Mouse (Mus musculus): ENCODE measurements around the gene Gm49361. TPM values are rescaled to one million over a fixed set of nuclear protein-coding genes. Genes with fewer than 3 reads are reported as not detected.
"Not testable (repeated sequence)": the region's sequence is repeated elsewhere in the genome, so short reads cannot be mapped to it uniquely, and the experiment has no call there.

Gm49361 gene
- total RNA-seq, 2 experiments from 2014 or later, result 0.92 to 4.6 TPM

- DNase-seq (ENCODE audit: extremely low spot score in 1 of 2, low spot score in 1 of 2), result no peak
Measured at GRCm38 (mm10) chr14:57694246-57694645, 51.7 kb downstream of the Gm49361 start.

DNA sequence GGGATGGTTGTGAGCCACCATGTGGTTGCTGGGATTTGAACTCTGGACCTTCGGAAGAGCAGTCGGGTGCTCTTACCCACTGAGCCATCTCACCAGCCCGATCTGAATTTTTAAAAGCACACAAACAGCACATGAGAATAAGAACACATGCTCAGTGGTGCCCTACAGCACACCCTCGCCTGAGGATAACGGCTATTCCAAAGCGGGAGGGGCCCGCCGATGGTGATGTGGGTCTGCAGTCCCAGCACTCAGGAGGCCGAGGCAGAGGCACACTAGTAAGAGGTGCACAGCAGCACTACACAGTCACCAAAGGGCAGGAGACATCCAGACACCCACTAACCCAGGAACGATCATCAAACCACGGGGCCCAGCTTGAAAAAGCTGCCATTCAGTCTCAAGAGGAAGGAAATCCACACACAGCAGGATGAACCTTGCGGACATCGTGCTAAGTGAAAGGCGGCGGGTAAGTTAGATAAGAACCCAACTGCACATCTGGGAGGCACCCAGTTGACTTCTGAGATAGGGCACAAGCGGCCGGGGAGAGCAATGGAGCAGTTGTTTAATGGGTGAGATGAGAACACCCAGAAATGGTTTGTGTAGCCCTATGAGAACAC is 53.3 kb downstream of the Gm49361 start:
- no peak for DNase-seq (ENCODE audit: extremely low spot score in 1 of 2, low spot score in 1 of 2)

GRCm38 (mm10) chr14:57691316-57691715 is 54.6 kb downstream of the Gm49361 start:
- DNase-seq (ENCODE audit: extremely low spot score in 1 of 2, low spot score in 1 of 2), result no peak

- no peak for DNase-seq (ENCODE audit: extremely low spot score in 1 of 2, low spot score in 1 of 2)
Measured at GRCm38 (mm10) chr14:57690681-57691080, 55.2 kb downstream of the Gm49361 start.

GRCm38 (mm10) chr14:57688066-57688465 is 57.8 kb downstream of the Gm49361 start:
- not testable (repeated sequence) for DNase-seq (ENCODE audit: extremely low spot score in 1 of 2, low spot score in 1 of 2)

- DNase-seq (ENCODE audit: extremely low spot score in 1 of 2, low spot score in 1 of 2), result no peak
Measured at GRCm38 (mm10) chr14:57687441-57687840, 58.5 kb downstream of the Gm49361 start.

- no peak for DNase-seq (ENCODE audit: extremely low spot score in 1 of 2, low spot score in 1 of 2)
Measured at GRCm38 (mm10) chr14:57686647-57687046, 59.3 kb downstream of the Gm49361 start.

- DNase-seq (ENCODE audit: extremely low spot score in 1 of 2, low spot score in 1 of 2), result peak in 1 of 2 experiments; percentile 73
Measured at GRCm38 (mm10) chr14:57684579-57684978, 61.3 kb downstream of the Gm49361 start.

- DNase-seq (ENCODE audit: extremely low spot score in 1 of 2, low spot score in 1 of 2), result no peak
Measured at GRCm38 (mm10) chr14:57682751-57683150, 63.2 kb downstream of the Gm49361 start.

DNA sequence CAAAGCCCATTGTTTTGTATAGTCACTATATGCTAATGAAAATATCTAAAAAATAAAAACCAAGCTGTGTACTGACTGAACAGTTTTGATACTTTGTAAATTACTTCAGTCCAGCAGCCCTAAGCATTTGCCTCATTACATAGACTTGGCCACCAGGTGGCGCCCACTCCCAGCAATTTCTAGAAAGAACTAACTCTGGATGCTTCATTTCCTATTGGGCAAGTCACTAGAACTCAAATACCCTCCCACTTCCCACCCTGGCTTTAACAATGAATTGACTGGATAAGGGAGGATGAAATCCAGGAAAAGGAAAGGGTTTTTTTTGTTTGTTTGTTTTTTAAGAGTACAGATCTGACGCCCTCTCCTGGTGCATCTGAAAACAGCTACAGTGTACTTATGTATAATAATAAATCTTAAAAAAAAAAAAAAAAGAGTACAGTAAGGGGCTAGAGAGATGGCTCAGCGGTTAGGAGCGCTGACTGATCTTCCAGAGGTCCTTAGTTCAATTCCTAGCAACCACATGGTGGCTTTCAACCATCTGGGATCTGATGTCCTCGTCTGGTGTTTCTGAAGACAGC is 65.9 kb downstream of the Gm49361 start:
- peak; percentile 85 to 94 for DNase-seq (ENCODE audit: extremely low spot score in 1 of 2, low spot score in 1 of 2)

- no peak for DNase-seq (ENCODE audit: extremely low spot score in 1 of 2, low spot score in 1 of 2)
Measured at GRCm38 (mm10) chr14:57679523-57679922, 66.4 kb downstream of the Gm49361 start.

DNA sequence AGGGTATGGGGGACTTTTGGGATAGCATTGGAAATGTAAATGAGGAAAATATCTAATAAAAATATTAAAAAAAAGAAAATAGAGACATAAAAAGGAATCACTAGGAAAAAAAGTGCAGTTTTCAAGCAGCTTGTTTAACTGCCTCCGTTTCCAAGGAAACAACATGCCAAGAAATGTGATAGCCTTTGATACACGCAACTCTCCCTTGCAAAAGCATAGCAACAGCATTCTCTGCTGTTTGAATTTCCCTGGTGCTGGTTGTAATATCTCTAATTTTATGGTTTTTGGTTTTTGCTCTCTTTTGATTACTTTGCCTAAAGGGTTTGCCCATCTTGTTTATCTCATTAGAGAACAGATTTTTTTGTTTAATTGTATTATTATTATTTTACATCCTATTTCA is 70.4 kb downstream of the Gm49361 start:
- no peak for DNase-seq (ENCODE audit: extremely low spot score in 1 of 2, low spot score in 1 of 2)

GRCm38 (mm10) chr14:57665628-57665950 is 80.3 kb downstream of the Gm49361 start:
- no peak for DNase-seq (ENCODE audit: extremely low spot score in 1 of 2, low spot score in 1 of 2)

DNA sequence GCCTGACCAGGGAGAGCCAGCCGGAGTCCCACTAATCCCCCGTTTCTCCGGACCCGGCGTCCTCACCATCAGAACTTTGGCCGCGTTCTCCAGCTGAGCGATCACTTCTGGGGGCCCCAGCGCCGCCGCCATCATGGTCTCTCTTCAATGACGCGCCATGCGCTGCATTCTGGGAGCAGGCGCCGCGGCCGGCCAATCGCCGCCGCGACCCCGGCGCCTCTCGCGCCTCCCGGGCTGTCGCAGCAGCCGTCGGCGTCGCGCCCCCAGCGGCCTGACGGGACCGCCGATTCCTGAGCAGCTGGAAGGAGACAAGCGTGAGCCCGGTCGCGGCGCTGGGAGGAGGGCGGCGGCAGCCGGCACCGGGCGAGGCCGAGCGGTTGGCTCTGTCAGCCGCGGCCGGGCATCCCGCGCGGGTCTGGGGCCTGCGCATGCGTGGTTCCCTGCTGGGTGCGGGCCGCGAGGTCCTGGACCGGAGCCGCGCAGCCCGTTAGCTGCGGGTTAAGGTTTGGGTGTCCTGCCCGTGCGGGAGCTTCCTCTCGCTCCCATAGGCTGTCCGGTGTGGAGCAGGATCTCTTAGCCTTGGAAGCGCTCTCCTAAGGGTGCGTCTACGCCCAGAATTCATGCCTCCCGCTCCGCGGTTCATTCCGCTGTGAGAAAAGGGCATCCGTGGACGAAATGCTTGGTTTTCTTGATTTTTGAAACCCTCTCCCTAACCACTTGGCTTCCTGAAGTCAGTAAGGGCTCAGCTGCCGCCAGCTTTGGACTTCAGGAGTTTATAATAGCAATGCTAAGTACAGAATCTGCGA is 80.9 kb downstream of the Gm49361 start, which contains the start of gene Xpo4:
TSS of gene Xpo4 (minus strand) at position 609 of the 806 bp plus-strand sequence.
- DNase-seq (ENCODE audit: extremely low spot score in 1 of 2, low spot score in 1 of 2), result peak; percentile 74 to 79

- DNase-seq (ENCODE audit: extremely low spot score in 1 of 2, low spot score in 1 of 2), result no peak
Measured at GRCm38 (mm10) chr14:57664311-57664821, 81.5 kb downstream of the Gm49361 start.

DNA sequence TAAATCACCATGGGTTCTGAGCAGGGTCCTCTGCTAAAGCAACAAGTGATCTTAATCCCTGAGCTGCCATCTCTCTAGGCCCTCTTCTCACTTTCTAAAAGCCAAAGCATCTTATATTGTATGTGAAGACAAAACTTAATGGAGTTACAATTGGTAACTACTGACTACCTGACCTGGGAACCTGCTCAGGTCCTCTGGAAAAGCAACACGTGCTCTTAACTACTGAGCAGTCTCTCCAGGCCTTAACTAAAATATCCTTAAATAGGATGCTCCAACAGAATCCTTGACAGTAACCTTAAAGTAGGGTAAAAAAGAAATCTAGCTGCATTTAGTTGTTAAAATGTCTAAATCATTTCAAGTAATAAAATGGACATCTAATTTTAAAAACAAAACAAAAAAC is 82.3 kb downstream of the Gm49361 start:
- DNase-seq (ENCODE audit: extremely low spot score in 1 of 2, low spot score in 1 of 2), result no peak

DNA sequence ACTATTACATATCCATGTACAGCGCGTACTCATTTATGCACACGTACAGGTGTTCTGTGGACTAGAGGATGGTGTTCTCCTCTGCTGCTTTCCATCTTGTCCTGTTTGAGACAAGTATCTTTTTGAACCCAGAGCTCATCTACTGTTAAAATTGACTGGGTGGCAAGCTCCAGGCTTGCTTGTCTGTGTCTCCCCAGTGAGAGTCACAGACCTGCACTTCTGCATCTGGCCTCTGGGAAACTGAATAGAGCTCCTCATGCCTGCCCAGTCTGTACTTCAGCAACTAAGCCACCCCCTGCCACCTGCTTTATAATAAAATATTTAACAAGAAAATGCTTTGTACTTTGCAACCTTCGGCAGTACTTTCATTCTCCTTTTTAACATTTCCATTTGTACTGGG is 87.6 kb downstream of the Gm49361 start:
- no peak for DNase-seq (ENCODE audit: extremely low spot score in 1 of 2, low spot score in 1 of 2)

- DNase-seq (ENCODE audit: extremely low spot score in 1 of 2, low spot score in 1 of 2), result no peak
Measured at GRCm38 (mm10) chr14:57657500-57657899, 88.4 kb downstream of the Gm49361 start.

DNA sequence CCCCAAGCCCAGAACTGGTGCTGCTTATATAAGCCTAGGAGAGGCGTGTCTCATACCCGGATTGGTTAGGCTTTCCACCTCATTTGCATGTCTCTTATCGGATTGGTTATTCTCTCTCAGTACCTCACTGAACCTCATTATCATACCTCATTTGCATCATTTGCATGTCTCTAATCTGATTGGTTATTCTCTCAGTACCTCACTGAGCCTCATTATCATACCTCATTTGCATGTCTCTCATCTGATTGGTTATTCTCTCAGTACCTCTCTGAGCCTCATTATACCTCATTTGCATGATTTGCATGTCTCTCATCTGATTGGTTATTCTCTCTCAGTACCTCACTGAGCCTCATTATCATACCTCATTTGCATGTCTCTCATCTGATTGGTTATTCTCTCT is 89.4 kb downstream of the Gm49361 start:
- DNase-seq (ENCODE audit: extremely low spot score in 1 of 2, low spot score in 1 of 2), result not testable (repeated sequence)

GRCm38 (mm10) chr14:57649501-57649900 is 96.4 kb downstream of the Gm49361 start:
- DNase-seq (ENCODE audit: extremely low spot score in 1 of 2, low spot score in 1 of 2), result no peak

GRCm38 (mm10) chr14:57646155-57646554 is 99.7 kb downstream of the Gm49361 start:
- no peak for DNase-seq (ENCODE audit: extremely low spot score in 1 of 2, low spot score in 1 of 2)
